Mouse (Mus musculus): Measurements from ENCODE around the gene Tcap.

GRCm38 (mm10) chr11:98373244-98373643, 10.4 kb upstream of the Tcap start:
- no peak for TF ChIP-seq CTCF (IDR thresholded peaks at IDR 0.05; ENCODE audit: insufficient read depth, low read length)
- no peak for TF ChIP-seq POLR2A (IDR thresholded peaks at IDR 0.05; ENCODE audit: borderline replicate concordance, extremely low read depth, low read depth, low read length)
